Mouse (Mus musculus): ENCODE data around the gene Gm7929. TPM values are rescaled to one million over a fixed set of nuclear protein-coding genes. Genes with fewer than 3 reads are reported as not detected.
"Not testable (repeated sequence)": the region's sequence is repeated elsewhere in the genome, so short reads cannot be mapped to it uniquely, and the experiment has no call there.

Gene Gm7929
- not detected for polyA plus RNA-seq (2017; shearing (Covaris generic))

DNA sequence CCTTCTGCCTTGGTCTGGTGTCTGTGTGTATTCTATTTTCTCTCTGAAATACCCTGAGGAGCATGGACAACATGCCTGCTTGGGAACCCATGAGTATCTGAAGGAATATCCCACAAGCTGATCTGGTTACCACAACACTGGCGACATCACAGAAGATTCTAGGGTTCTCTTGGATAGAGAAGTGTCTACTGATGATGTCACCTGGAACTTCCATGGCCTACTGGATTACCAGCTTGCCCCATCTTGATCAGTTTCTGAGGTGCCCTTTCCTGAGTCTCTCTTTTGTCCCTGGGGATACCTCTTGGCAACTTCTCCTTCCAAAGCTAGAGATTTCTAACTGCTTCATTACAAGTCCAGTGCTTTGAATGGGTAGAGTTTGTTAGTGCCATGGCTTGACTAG is at the start of gene Gm7929:
Gene Gm7929, minus strand, starts transcription at position 101 of the 400 bp plus-strand sequence.
- ATAC-seq = not testable (repeated sequence)

DNA sequence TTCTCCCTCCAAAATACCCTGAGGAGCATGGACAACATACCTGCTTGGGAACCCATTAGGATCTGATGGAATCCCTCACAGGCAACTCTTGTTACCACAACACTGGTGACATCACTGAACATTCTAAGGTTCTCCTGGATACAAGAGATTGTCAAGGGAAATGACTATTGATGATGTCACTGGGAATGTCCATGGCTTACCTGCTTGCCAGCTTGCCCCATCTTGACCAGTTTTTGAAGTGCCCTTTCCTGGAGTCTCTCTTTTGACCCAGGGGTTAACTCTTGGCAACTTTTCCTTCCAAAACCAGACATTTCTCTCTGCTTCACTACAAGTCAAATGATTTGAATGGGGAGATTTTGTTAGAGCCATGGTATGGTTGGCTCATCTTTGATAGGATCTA is 21.9 kb upstream of the Gm7929 start, which contains the start of gene Gm47189:
Gene Gm47189, minus strand, starts transcription at position 101 of the 400 bp plus-strand sequence.
- not testable (repeated sequence) for ATAC-seq

- ATAC-seq = not testable (repeated sequence)
Measured at GRCm38 (mm10) chr14:41755931-41756330, 5.5 kb upstream of the Gm7929 start.

DNA sequence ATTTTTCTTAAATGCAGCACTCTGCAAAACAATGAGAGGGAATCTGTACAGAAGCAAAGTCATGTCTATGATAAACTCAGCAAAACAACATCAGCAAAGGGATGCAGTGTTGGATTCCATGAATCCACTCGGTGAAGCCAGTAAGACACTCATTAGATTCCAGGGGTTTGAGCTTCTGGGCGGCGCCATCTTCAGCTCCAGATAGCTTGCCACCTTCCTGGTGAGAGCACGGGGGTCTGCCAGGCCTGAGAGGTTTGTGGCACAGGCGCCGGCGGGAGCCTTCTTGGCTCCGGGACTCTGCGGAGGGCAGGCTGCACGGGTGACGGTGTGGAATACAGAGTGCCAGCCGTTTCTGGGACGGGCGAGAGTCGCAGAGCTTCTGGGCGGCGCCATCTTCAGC is 27.0 kb downstream of the Gm7929 start:
- not testable (repeated sequence) for ATAC-seq

- ATAC-seq = not testable (repeated sequence)
Measured at GRCm38 (mm10) chr14:41717180-41717579, 33.2 kb downstream of the Gm7929 start.

- ATAC-seq = not testable (repeated sequence)
Measured at GRCm38 (mm10) chr14:41701785-41702184, 48.6 kb downstream of the Gm7929 start, which contains the start of gene Gm8068. Gene Gm8068 (minus strand): TSS chr14:41701885.

Other genes with a start within 250 kb of the Gm7929 start
- not detected for gene Gm7970, start 195.0 kb downstream of the Gm7929 start, polyA plus RNA-seq (2017; shearing (Covaris generic))
- gene 1700049E17Rik2, start 177.4 kb downstream of the Gm7929 start, polyA plus RNA-seq (2017; shearing (Covaris generic)) = not detected
- not detected for gene Gm3072, start 126.0 kb downstream of the Gm7929 start, polyA plus RNA-seq (2017; shearing (Covaris generic))
- gene Gm3676, start 104.1 kb downstream of the Gm7929 start, polyA plus RNA-seq (2017; shearing (Covaris generic)) = not detected
- gene Gm8068, start 48.7 kb downstream of the Gm7929 start, polyA plus RNA-seq (2017; shearing (Covaris generic)) = not detected
- gene Gm47189, start 21.8 kb upstream of the Gm7929 start, polyA plus RNA-seq (2017; shearing (Covaris generic)) = not detected
- gene Gm7980, start 156.7 kb upstream of the Gm7929 start, polyA plus RNA-seq (2017; shearing (Covaris generic)) = not detected
- not detected for gene 1700049E17Rik1, start 174.3 kb upstream of the Gm7929 start, polyA plus RNA-seq (2017; shearing (Covaris generic))
- not detected for gene 1700024B05Rik, start 193.4 kb upstream of the Gm7929 start, polyA plus RNA-seq (2017; shearing (Covaris generic))
- gene Gm6401, start 217.3 kb upstream of the Gm7929 start, polyA plus RNA-seq (2017; shearing (Covaris generic)) = not detected
- not detected for gene Gm3543, start 232.7 kb upstream of the Gm7929 start, polyA plus RNA-seq (2017; shearing (Covaris generic))